Mouse (Mus musculus) megakaryocyte, embryonic 14.5 days (primary cell): ENCODE data around the gene Hps1.

ENCODE experiments used
- FLI1 ChIP-seq: IDR thresholded peaks from 2 replicates; pipeline ENCODE4 v1.6.1; 2012; ENCODE audit warnings: low read length, inconsistent platforms, mixed read lengths
- GATA1 ChIP-seq: IDR thresholded peaks from 3 replicates; pipeline ENCODE4 v1.6.1; 2012; ENCODE audit warnings: mixed read lengths, low read length, inconsistent platforms, borderline replicate concordance

- TF ChIP-seq GATA1: no peak
- TF ChIP-seq FLI1: no peak
Observed at GRCm38 (mm10) chr19:42741884-42742283, 37.9 kb downstream of the Hps1 start.
